ENCODE assay signal across 10 mouse cellular contexts in genomic region chr15:100081478-100081998, GRCm38 (mm10). TPM values are rescaled to one million over a fixed set of nuclear protein-coding genes. Genes with fewer than 3 reads are reported as not detected.
DNase-seq lines count a peak whose midpoint lies in the region; ATAC-seq and TF ChIP-seq lines count a peak whose summit lies in the region.
"Had no signal": no experiment of that assay in that cellular context is flagged by ENCODE, and none has a peak within 500 bp of the region (broad histone marks: within the 10 kb centered on the region; RNA-seq: fewer than 3 reads in every experiment).

No protein-coding gene starts in this region.

- no peaks in the 10 kb centered on the region for H3K36me3 ChIP-seq in embryonic facial prominence, embryonic 15.5 days
- H3K36me3 ChIP-seq in midbrain, embryonic 13.5 days: no peaks in the 10 kb centered on the region

- H3K9me3 ChIP-seq in embryonic facial prominence, embryonic 15.5 days (replicated peaks): no peaks in the 10 kb centered on the region
- H3K9me3 ChIP-seq in midbrain, embryonic 13.5 days: no peaks in the 10 kb centered on the region
- H3K9me3 ChIP-seq: G1E had no signal

- peaks cover 32% of the 10 kb centered on the region for H3K4me1 ChIP-seq in embryonic facial prominence, embryonic 15.5 days
- H3K4me1 ChIP-seq in midbrain, embryonic 13.5 days (replicated peaks): peaks cover 27% of the 10 kb centered on the region

- H3K27ac ChIP-seq in layer of hippocampus, adult 2 months: peak overlapping the region; percentile 40
- H3K27ac ChIP-seq in embryonic facial prominence, embryonic 15.5 days (replicated peaks): peak overlapping the region; percentile 52
- peak overlapping the region; percentile 56 for H3K27ac ChIP-seq in midbrain, embryonic 13.5 days

- H3K9ac ChIP-seq in embryonic facial prominence, embryonic 15.5 days: no peak overlapping the region
- H3K9ac ChIP-seq in midbrain, embryonic 13.5 days (replicated peaks): no peak overlapping the region

- H3K4me3 ChIP-seq in layer of hippocampus, adult 2 months: no peak overlapping the region
- no peak overlapping the region for H3K4me3 ChIP-seq in embryonic facial prominence, embryonic 15.5 days (replicated peaks)
- H3K4me3 ChIP-seq in midbrain, embryonic 13.5 days (replicated peaks): no peak overlapping the region

- H3K4me2 ChIP-seq in embryonic facial prominence, embryonic 15.5 days (replicated peaks): no peak overlapping the region
- H3K4me2 ChIP-seq in midbrain, embryonic 13.5 days (replicated peaks): no peak overlapping the region

- no peaks in the 10 kb centered on the region for H3K27me3 ChIP-seq in embryonic facial prominence, embryonic 15.5 days
- no peaks in the 10 kb centered on the region for H3K27me3 ChIP-seq in midbrain, embryonic 13.5 days

- no peak for TF ChIP-seq POLR2A in brain, embryonic 14.5 days (IDR thresholded peaks at IDR 0.05; ENCODE audit: borderline replicate concordance, extremely low read depth, insufficient read depth, insufficient read length, poor library complexity, severe bottlenecking)

- 55% methylated on average over 6 of the region's 6 CpGs for WGBS in embryonic facial prominence, embryonic 15.5 days
- 44% methylated on average over 6 of the region's 6 CpGs for WGBS in midbrain, embryonic 13.5 days

- no peak for ATAC-seq in embryonic facial prominence, embryonic 15.5 days (ENCODE audit: insufficient number of reproducible peaks, low FRiP score, low TSS enrichment, low read depth)
- peak; percentile 34; the same call in 1 of the 2 replicates for ATAC-seq in midbrain, embryonic 13.5 days

- TF ChIP-seq CTCF in layer of hippocampus, adult 2 months (conservative IDR thresholded peaks at IDR 0.05): no peak
- TF ChIP-seq CTCF in brain, embryonic 14.5 days (IDR thresholded peaks at IDR 0.05; ENCODE audit: borderline replicate concordance, extremely low read depth, insufficient read depth, insufficient read length): no peak

- no peak for DNase-seq in layer of hippocampus, adult 2 months (ENCODE audit: low spot score in 2 of 2)
- no peak for DNase-seq in layer of hippocampus, adult 11-12 months (ENCODE audit: low spot score)
- peak; percentile 67 for DNase-seq in brain, embryonic 14.5 days (ENCODE audit: low read depth)
- no peak for DNase-seq in urinary bladder, postnatal 4 days (ENCODE audit: low spot score in 2 of 2)
- DNase-seq in urinary bladder, postnatal 10 days (ENCODE audit: low spot score): no peak
- DNase-seq: kidney, adult 8-10 months; lung, postnatal 10 days had no signal

RNA-seq across cellular contexts. Expression of gene Dip2b, which starts 43.1 kb away (rescaled TPM):
- total RNA-seq in layer of hippocampus, adult 2 months (2021): 10 to 100 TPM; 47.7 to 51.3 TPM
- 25.5 and 33.7 TPM in 2 replicates for polyA plus RNA-seq in brain, embryonic 14.5 days (2012; rRNA removed)
- 11.2 and 11.5 TPM in 2 replicates for polyA plus RNA-seq in embryonic facial prominence, embryonic 15.5 days (2015; fragmentation: Nextera tagmentation; extraction: Ambion mirVana)
- polyA plus RNA-seq in midbrain, embryonic 13.5 days (2015; fragmentation: Nextera tagmentation; extraction: Ambion mirVana): 21.4 and 24.1 TPM in 2 replicates
